Mouse (Mus musculus) cerebellum, adult 9-10 months (tissue): ENCODE measurements around the gene Smpdl3a.

Experiments
- DNase-seq: peaks from one replicate; pipeline ENCODE4 v3.0.0; 2022

Gene Smpdl3a

GRCm38 (mm10) chr10:57822473-57822872, 28.3 kb downstream of the Smpdl3a start:
- DNase-seq: peak; percentile 10

GRCm38 (mm10) chr10:57828649-57829048, 34.5 kb downstream of the Smpdl3a start:
- DNase-seq: peak; percentile 9

GRCm38 (mm10) chr10:57829621-57830020, 35.5 kb downstream of the Smpdl3a start:
- no peak for DNase-seq

GRCm38 (mm10) chr10:57835094-57835493, 41.0 kb downstream of the Smpdl3a start:
- no peak for DNase-seq

GRCm38 (mm10) chr10:57835982-57836381, 41.8 kb downstream of the Smpdl3a start:
- DNase-seq: no peak

- peak; percentile 76 for DNase-seq
These were observed 47.7 kb downstream of the Smpdl3a start for GRCm38 (mm10) chr10:57841638-57842509.

GRCm38 (mm10) chr10:57847916-57848682, 54.0 kb downstream of the Smpdl3a start:
- peak; percentile 29 for DNase-seq
